Mouse (Mus musculus) Patski (cell line): ENCODE measurements around the gene Fgf2. TPM values are rescaled to one million over a fixed set of nuclear protein-coding genes. Genes with fewer than 3 reads are reported as not detected.

Source experiments
- ATAC-seq: fragments of 100-300 bp; one replicate; pipeline ENCODE4 v1.8.0; 2021
- CTCF ChIA-PET: fragments of 350-600 bp; sonication (Branson Sonifier 250); formaldehyde crosslinking; loops from one replicate; lab custom pipeline; 2022; ENCODE audit warnings: inconsistent platforms; lab: Charles Lee
- POLR2A ChIA-PET: fragments of 350-600 bp; sonication (Branson Sonifier 250); formaldehyde crosslinking; loops from one replicate; lab custom pipeline; 2022; ENCODE audit warnings: antibody characterized with exemption, inconsistent platforms; lab: Charles Lee
- DNase-seq: peaks from one replicate; pipeline ENCODE4 v3.0.0-alpha.2; 2011; ENCODE audit warnings: low read depth, low spot score
- H3K27me3 ChIP-seq: fragments of 371-371 bp; one replicate; pipeline ENCODE4 v1.5.1; 2021
- CTCF ChIP-seq: fragments of 100-300 bp; IDR thresholded peaks from one replicate; pipeline ENCODE4 v1.5.1; 2021
- in situ Hi-C: fragments of 300-500 bp; cut with MboI; formaldehyde crosslinking; loops from 3 replicates; pipeline ENCODE4 v1.11.1; 2018; ENCODE audit warnings: low pct_unique_long_range_greater_than_20kb, mixed read lengths
- polyA plus RNA-seq: library from polyadenylated mRNA; unstranded; gene quantifications from one replicate; pipeline ENCODE4 v1.2.3, GENCODE M21; 2021

Gene Fgf2
- polyA plus RNA-seq, 1 experiment from 2014 or later, result 1.3 TPM

GRCm38 (mm10) chr3:37421179-37421578, 73.0 kb downstream of the Fgf2 start:
- no peak for ATAC-seq
- H3K27me3 ChIP-seq, result no peaks in the 10 kb centered on the region
- in situ Hi-C loops, result loop anchor here (25.0 kb wide), 2 partner anchors 209 to 559 kb away; partner anchors contain the start of gene 4932438A13Rik
- no peak for DNase-seq
- TF ChIP-seq CTCF, result no peak
- CTCF ChIA-PET, result no interaction called here
- POLR2A ChIA-PET, result interaction anchor here (0.6 kb wide), 3 partner anchors 182 to 467 kb away, joined by 4 to 5 read pairs (median 4); no protein-coding TSS in a partner anchor

DNA sequence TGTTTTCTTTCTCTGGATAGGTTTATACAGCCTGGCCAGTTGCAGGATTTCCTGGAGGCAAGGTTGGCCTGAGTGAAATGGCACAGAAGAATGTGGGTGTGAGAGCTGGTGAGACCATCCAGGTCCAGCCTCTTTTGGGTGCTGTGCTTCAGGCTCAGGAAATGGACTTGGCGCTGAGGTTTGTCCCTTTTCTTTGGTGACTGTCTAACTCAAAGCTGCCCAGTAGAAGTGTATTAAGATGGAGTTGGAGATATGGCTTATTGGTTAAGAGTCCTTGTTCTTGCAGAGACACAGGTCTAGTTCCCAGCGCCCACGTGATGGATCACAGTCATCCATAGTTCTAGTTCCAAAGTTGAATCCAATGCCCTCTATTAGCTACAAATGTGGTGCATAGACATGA, 77.9 kb downstream of the Fgf2 start:
- H3K27me3 ChIP-seq, result no peaks in the 10 kb centered on the region
- in situ Hi-C loops, result loop anchor here (5.0 kb wide), 1 partner anchor 776 kb away; no protein-coding TSS in a partner anchor
- DNase-seq (no peak), ATAC-seq (no peak)
- ChIA-PET POLR2A (no interaction called here), CTCF (no interaction called here)
- no peak for TF ChIP-seq CTCF

GRCm38 (mm10) chr3:37430359-37430758, 82.2 kb downstream of the Fgf2 start:
- POLR2A ChIA-PET, result no interaction called here
- TF ChIP-seq CTCF, result no peak
- DNase-seq, result no peak
- in situ Hi-C loops, result no loop called here
- no peaks in the 10 kb centered on the region for H3K27me3 ChIP-seq
- no peak for ATAC-seq
- CTCF ChIA-PET, result interaction anchor here (1.9 kb wide), 1 partner anchor 13 kb away, joined by 6 read pairs; no protein-coding TSS in a partner anchor

DNA sequence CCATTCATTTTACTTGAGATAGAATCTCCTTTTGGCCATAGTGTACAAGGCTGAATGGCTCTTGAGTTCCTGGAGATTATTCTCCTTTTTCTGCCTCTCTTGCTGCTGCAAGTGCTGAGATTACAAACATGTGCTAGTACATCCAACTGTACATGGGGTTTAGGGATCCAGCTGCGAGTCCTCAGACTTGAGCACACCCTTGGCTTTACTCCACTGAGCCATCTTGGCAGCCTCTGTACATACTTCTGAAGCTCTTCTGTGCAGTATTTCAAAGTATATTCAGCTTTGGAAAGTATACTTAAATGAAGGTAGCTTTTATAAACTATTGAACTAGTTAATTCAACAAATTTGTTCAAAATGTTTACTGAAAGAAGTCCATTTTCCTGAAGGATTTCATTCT, 91.6 kb downstream of the Fgf2 start:
- ChIA-PET POLR2A (no interaction called here), CTCF (interaction anchor here (1.0 kb wide), 1 partner anchor 12 kb away, joined by 4 read pairs; no protein-coding TSS in a partner anchor)
- TF ChIP-seq CTCF, result no peak
- DNase-seq (no peak), ATAC-seq (no peak)
- in situ Hi-C loops, result no loop called here
- no peaks in the 10 kb centered on the region for H3K27me3 ChIP-seq

DNA sequence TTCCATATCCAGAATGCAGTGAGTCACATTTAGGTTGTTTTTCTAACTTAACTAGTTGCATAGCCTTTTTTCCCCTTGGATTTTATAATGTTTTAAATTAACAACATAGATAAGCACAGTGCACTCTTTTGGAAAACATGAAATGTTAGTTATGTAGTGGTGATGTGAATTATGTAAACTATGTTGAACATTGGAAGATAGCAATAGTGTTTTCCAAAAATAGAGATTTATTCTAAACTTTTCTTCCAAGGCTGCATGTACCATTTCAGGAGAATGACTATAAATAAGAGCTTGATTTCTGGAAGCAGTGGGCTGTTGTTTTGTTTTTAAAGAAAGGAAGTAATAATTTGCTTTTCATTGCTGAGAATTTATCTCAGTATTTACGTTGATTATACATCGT, 95.3 kb downstream of the Fgf2 start:
- ChIA-PET POLR2A (interaction anchor here (1.3 kb wide), 1 partner anchor 11 kb away, joined by 3 read pairs; no protein-coding TSS in a partner anchor), CTCF (interaction anchor here (2.0 kb wide), 1 partner anchor 13 kb away, joined by 6 read pairs; no protein-coding TSS in a partner anchor)
- DNase-seq (no peak), ATAC-seq (no peak)
- in situ Hi-C loops, result no loop called here
- no peaks in the 10 kb centered on the region for H3K27me3 ChIP-seq
- TF ChIP-seq CTCF, result no peak

GRCm38 (mm10) chr3:37455992-37456391, 107.8 kb downstream of the Fgf2 start:
- H3K27me3 ChIP-seq, result no peaks in the 10 kb centered on the region
- ChIA-PET POLR2A (no interaction called here), CTCF (interaction anchor here (1.3 kb wide), 1 partner anchor 42 kb away, joined by 4 read pairs; no protein-coding TSS in a partner anchor)
- DNase-seq (no peak), ATAC-seq (no peak)
- no peak for TF ChIP-seq CTCF
- in situ Hi-C loops, result loop anchor here (25.0 kb wide), 1 partner anchor 1406 kb away; no protein-coding TSS in a partner anchor

Other genes starting within 250 kb of the Fgf2 start
- 0.05 TPM for gene Il2, start 222.4 kb upstream of the Fgf2 start, polyA plus RNA-seq
- not detected for gene Il21, start 115.7 kb upstream of the Fgf2 start, polyA plus RNA-seq
- 18.8 TPM for gene Bbs12, start 35.8 kb upstream of the Fgf2 start, polyA plus RNA-seq
- 27.9 TPM for gene Cetn4, start 35.6 kb upstream of the Fgf2 start, polyA plus RNA-seq
- 43.3 TPM for gene Spata5, start 71.5 kb downstream of the Fgf2 start, polyA plus RNA-seq
- 20.4 TPM for gene Nudt6, start 71.9 kb downstream of the Fgf2 start, polyA plus RNA-seq